Mouse (Mus musculus) ES-E14 (cell line): ENCODE results near the gene Gm21708. TPM values are rescaled to one million over a fixed set of nuclear protein-coding genes. Genes with fewer than 3 reads are reported as not detected.
"Not testable (repeated sequence)": the region's sequence is repeated elsewhere in the genome, so short reads cannot be mapped to it uniquely, and the experiment has no call there.

Experiments
- DNase-seq: peaks from one replicate; pipeline ENCODE4 v3.0.0-alpha.2; 2013; ENCODE audit warnings: low read depth, low spot score
- H3K27ac ChIP-seq: 2 replicates; pipeline ENCODE4 v1.5.1; 2012; ENCODE audit warnings: low read depth, mild to moderate bottlenecking, low read length, moderate library complexity, mixed read lengths; ENCODE audit not compliant: poor library complexity, insufficient read depth, severe bottlenecking
- H3K36me3 ChIP-seq: 2 replicates; pipeline ENCODE4 v1.6.1; 2012; ENCODE audit warnings: mild to moderate bottlenecking, low read length, moderate library complexity, mixed read lengths; ENCODE audit not compliant: control insufficient read depth, poor library complexity, insufficient read depth, severe bottlenecking
- H3K4me1 ChIP-seq, 2 experiments: fragments of 150-350 bp in 1 of 2; sonication (generic) in 1 of 2; 2 replicates each; pipeline ENCODE4 v1.6.1; 2012; ENCODE audit warnings: low read length in 2 of 2, mild to moderate bottlenecking in 1 of 2, mixed read lengths in 1 of 2; ENCODE audit not compliant: control insufficient read depth in 2 of 2, insufficient read depth in 2 of 2, poor library complexity in 1 of 2
- H3K4me3 ChIP-seq, 2 experiments: fragments of 150-350 bp in 1 of 2; sonication (generic) in 1 of 2; 2 replicates each; pipeline ENCODE4 v1.5.1; 2012; ENCODE audit warnings: low read length in 2 of 2, low read depth in 1 of 2, mild to moderate bottlenecking in 1 of 2, mixed read lengths in 1 of 2; ENCODE audit not compliant: insufficient read depth in 1 of 2, poor library complexity in 1 of 2, severe bottlenecking in 1 of 2
- H3K9ac ChIP-seq: 2 replicates; pipeline ENCODE4 v1.6.1; 2012; ENCODE audit warnings: low read depth, mild to moderate bottlenecking, low read length, mixed read lengths; ENCODE audit not compliant: poor library complexity, insufficient read depth, severe bottlenecking
- H3K9me3 ChIP-seq: fragments of 150-350 bp; sonication (generic); 2 replicates; pipeline ENCODE4 v1.6.1; 2012; ENCODE audit warnings: low read depth, mild to moderate bottlenecking, low read length; ENCODE audit not compliant: control insufficient read depth, insufficient read depth
- in situ Hi-C, 2 experiments: fragments of 600-800 bp; cut with MboI; formaldehyde crosslinking; loops; one replicate each; pipeline ENCODE4 v1.15.1; 2025; ENCODE audit warnings: low sequenced_read_pairs in 2 of 2, inconsistent platforms in 1 of 2; ENCODE audit not compliant: unreplicated experiment in 2 of 2
- total RNA-seq: library from RNA; depleted of rRNA; stranded (reverse); fragments of 300-350 nt; gene quantifications from 2 replicates; pipeline ENCODE4 v1.2.3, GENCODE M21; 2012; rRNA removed

Gene Gm21708
- total RNA-seq = 0.36 TPM in 1 of 2 replicates, not detected in the other

GRCm38 (mm10) chrY:3410067-3410466 lies at the start of gene Gm21708, which contains the start of gene Gm21704:
Gene Gm21708, minus strand, starts transcription at chrY:3410167.
Gene Gm21704, minus strand, starts transcription at chrY:3410167.
- in situ Hi-C loops, H3K4me3 ChIP-seq, H3K9me3 ChIP-seq, H3K9ac ChIP-seq, DNase-seq, H3K4me1 ChIP-seq, H3K36me3 ChIP-seq, H3K27ac ChIP-seq: not testable (repeated sequence)

Other genes with a start within 250 kb of the Gm21708 start
- gene Gm21677, start 103.7 kb downstream of the Gm21708 start, total RNA-seq = not detected in 2 replicates
- gene Gm21693, start 64.8 kb downstream of the Gm21708 start, total RNA-seq = not detected in 2 replicates
- not detected in 2 replicates for gene Gm21704, start within 50 bp of the Gm21708 start, total RNA-seq